Mouse (Mus musculus): Measurements from ENCODE around the gene Cd72.
A peak's percentile ranks its signal among the peaks of the same experiment; 100 is the strongest.

Gene Cd72

GRCm38 (mm10) chr4:43478534-43478858 is 24.1 kb upstream of the Cd72 start:
- no peak for DNase-seq (ENCODE audit: low spot score in 2 of 2)

DNA sequence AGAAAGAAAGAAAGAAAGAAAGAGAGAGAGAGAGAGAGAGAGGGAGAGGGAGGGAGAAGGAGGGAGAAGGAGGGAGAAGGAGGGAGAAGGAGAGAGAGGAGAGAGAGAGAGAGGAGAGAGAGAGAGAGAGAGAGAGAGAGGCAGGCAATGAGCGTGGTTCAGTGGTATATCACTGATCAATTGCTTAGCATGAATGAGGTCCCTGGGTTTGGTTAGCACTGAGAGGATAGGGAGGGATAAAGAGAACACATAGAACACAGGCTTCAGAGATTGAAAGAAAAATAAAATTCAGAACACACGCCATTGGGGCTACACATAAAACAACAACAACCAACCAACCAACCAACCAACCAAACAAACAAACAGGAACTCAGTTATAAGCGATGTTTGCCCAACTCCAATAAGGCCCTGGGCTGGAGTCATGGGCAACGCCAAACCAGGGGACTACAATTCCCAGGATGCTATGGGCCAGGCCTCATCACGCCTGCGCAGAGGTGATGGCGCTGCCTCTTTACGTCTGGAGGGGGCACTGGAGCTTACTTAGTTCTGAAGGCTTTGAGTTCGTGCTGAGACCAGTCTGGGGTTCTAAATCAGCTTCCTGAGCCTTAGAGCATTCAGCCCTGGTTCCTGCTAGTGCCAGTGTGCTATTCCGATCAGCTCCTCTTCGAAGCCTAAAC is 23.6 kb upstream of the Cd72 start:
- DNase-seq (ENCODE audit: low spot score in 2 of 2) = peak; percentile 78 to 83

GRCm38 (mm10) chr4:43476604-43477003 is 22.2 kb upstream of the Cd72 start:
- no peak for DNase-seq (ENCODE audit: low spot score in 2 of 2)

- DNase-seq (ENCODE audit: low spot score in 2 of 2) = no peak
Measured at GRCm38 (mm10) chr4:43473636-43474035, 19.2 kb upstream of the Cd72 start.

GRCm38 (mm10) chr4:43470301-43470700 is 15.9 kb upstream of the Cd72 start:
- DNase-seq (ENCODE audit: low spot score in 2 of 2) = no peak

DNA sequence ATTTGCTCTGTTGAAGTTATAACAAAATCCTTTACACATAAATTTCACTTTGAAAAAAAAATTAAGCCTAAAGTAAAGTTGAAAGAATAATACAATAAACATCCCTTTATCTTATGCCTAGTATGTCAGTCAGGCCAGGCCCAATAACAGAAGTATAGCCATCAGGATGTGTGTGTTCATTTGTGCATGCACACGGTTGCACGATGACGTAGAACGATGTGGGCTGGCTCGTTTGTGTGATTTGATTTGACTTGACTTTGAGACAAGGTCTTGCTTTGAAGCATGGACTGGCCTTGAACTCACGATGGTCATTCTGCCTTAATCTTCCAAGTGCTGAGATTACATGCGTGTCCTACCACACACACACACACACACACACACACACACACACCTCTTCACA is 12.4 kb upstream of the Cd72 start:
- DNase-seq (ENCODE audit: low spot score in 2 of 2) = no peak

DNA sequence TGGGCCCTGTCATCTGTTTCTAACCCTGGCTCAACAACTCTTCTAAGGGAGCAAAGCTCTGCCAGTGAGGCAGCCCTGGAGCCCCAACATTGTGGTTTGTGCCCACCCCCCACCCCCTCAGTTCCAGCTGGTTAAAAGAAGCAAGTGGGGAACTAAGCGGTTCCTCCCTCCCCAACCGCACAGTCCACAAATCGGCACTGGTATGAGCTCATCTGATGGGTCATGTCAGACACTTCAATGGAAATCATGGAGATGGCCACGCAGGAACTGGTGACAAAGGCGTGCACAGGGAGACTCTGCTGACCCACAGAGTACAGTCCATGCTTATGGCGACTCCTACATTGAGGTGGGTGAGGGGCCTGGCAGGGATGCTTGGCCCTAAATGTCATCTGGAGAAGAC is 11.5 kb upstream of the Cd72 start:
- DNase-seq (ENCODE audit: low spot score in 2 of 2) = no peak

- DNase-seq (ENCODE audit: low spot score in 2 of 2) = no peak
Measured at GRCm38 (mm10) chr4:43463102-43463501, 8.7 kb upstream of the Cd72 start.

- no peak for DNase-seq (ENCODE audit: low spot score in 2 of 2)
Measured at GRCm38 (mm10) chr4:43457124-43457523, 2.7 kb upstream of the Cd72 start.

- DNase-seq (ENCODE audit: low spot score in 2 of 2) = no peak
Measured at GRCm38 (mm10) chr4:43456470-43456869, 2.0 kb upstream of the Cd72 start.

DNA sequence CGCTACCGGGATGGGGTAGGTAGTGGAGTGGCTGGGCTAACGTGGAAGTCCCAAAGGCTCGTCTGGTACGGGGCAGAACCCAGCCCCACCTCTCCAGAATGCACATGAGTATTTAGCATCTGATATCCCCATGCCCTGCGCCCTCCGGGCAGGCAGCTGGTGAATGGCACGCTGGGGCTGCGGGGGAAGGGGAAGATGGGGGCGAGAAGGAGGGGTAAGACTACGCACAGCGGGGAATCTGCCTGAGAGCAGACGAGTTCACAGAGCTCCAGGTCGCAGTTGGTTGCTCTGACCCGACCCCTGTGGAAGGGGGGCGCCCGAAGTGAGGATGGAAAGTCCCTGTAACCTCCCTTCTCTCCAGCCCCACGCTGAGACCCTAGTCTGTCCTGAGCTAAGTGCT is 1.0 kb downstream of the Cd72 start:
- no peak for DNase-seq (ENCODE audit: low spot score in 2 of 2)

DNA sequence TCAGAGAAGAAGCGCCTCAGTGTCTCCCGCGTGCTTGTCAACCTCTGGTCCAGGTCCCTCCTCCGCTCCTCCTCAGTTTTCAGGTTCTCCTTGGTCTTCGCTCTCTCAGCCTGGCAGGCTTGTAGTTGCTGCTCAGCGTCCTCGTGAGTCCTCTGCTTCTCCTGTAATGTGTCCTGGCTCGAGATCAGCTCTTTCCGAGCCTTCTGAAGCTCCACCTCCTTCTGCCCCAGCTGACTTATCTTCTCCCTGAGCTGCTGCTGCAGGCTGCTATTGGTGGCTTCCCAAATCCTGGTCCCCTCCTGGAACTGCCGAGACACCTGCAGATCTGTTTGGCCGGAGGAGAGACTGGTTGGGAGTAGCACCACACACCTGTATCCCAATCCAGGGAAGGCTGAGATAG is 2.1 kb downstream of the Cd72 start:
- no peak for DNase-seq (ENCODE audit: low spot score in 2 of 2)

GRCm38 (mm10) chr4:43448554-43448953 is 5.9 kb downstream of the Cd72 start:
- DNase-seq (ENCODE audit: low spot score in 2 of 2) = no peak

DNA sequence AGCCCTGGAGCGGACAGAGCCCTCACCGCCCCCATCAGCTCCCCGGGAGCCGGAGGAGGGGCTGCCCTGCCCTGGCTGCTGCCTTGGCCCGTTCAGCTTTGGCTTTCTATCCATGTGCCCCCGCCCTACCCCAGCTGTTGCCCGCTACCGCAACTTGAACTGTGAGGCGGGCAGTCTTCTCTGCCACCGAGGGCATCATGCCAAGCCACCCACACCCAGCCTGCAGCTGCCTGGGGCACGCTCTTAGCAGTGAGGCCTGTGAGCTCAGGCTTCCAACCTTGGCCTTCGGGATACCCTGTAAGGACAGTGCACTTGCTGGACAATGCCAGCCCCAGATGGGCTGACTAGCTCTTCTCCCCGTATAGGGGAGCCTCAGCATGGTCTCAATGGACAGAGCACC is 7.2 kb downstream of the Cd72 start:
- DNase-seq (ENCODE audit: low spot score in 2 of 2) = peak in 1 of 2 experiments; percentile 61

GRCm38 (mm10) chr4:43443511-43443910 is 10.9 kb downstream of the Cd72 start:
- peak in 1 of 2 experiments; percentile 60 for DNase-seq (ENCODE audit: low spot score in 2 of 2)

- DNase-seq (ENCODE audit: low spot score in 2 of 2) = peak; percentile 73 to 75
Measured at GRCm38 (mm10) chr4:43442456-43443361, 11.7 kb downstream of the Cd72 start.

DNA sequence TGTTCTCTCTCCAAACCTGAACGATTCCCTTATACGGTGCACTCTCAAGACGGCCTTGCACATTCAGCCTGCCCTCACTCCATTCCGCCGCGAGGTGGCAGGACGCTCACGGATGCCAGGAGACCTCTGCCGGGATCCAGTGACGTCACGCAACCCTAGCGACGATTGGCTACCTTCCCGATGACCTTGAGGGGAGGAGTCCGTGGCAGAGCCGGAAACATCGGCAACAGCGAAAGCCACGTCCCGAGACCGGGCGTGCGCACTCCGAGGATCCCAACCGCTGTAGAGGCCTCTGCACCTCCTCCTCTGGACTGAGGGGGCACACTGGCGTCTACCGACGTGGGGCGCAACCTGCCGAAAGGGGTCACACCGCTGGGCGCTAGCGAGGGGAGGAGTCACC is 12.4 kb downstream of the Cd72 start:
- peak; percentile 99 to 100 for DNase-seq (ENCODE audit: low spot score in 2 of 2)

DNA sequence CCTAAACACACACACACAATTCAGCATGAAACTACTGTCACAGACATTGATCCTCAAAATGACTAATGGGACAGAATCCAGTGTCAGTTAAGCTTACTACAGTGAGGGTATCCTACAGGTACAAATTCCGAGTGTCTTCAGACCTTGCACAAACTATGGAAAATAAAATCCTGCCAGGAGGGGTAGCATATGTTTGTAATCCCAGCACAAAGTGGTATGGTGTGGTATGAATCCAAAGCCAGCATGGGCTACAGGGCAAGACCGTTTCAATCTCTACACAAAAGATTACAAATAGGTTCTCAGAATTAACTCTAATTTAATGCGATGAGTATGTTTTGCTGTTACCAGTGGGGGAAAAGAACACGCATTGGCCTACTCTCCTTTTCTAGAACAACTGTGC is 12.8 kb downstream of the Cd72 start, which contains the start of gene Tesk1:
TSS of gene Tesk1 (plus strand) at position 301 of the 400 bp plus-strand sequence.
- DNase-seq (ENCODE audit: low spot score in 2 of 2) = no peak

DNA sequence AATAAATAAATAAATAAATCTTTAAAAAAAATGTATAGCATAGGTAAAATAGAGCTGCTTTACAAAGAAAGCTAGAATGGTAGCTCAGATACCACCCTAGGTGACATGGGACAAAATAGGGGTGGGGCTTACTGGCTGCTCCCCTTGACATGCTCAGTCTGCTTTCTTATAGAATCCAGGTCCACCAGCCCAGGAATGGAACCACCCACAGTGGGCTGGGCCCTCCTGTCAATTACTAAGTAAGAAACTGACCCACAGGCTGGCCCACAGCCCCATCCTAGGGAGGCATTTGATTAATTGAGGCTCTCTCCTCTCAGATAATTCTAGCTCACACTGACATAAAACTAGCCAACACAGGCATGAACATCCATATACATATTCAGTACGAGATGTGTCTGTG is 21.6 kb downstream of the Cd72 start:
- DNase-seq (ENCODE audit: low spot score in 2 of 2) = no peak

GRCm38 (mm10) chr4:43431690-43432089 is 22.7 kb downstream of the Cd72 start:
- DNase-seq (ENCODE audit: low spot score in 2 of 2) = peak; percentile 72 to 83

- DNase-seq (ENCODE audit: low spot score in 2 of 2) = peak in 1 of 2 experiments; percentile 62
Measured at GRCm38 (mm10) chr4:43428946-43429345, 25.5 kb downstream of the Cd72 start, which contains the start of gene Fam166b. Gene Fam166b, minus strand, starts transcription at chr4:43429134.

DNA sequence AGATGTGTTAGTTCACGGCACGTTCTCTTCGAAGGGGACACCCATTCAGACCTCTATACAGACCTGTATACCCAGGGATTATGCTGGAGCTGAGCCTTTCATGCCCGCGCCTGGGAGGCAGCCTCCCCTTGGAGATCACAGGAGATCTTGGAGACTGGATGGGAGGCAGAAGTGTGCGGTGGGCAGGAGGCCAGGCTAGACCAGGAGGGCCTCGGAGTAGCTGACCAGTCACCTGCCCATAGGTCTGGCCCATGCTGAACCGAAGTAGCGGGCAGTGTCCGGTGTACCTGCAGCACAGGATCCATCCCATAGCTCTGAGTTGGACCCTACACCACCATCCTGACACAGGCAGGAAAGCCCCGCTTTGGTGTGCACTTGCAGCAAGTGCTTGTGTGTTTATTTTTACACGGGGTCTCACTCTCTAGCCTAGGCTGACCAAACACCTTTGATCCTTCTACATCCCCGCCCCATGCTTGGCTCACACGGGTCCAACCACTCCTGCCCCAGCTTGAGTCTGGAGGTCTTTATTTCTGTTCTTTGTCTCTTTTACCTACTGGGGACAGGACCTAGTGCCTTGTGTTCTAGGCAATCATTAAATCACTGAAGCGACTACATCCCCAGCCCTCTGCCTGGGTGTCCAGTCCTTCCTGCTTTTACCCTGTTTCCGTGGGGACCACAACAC is 26.1 kb downstream of the Cd72 start:
- DNase-seq (ENCODE audit: low spot score in 2 of 2) = no peak
